Mouse (Mus musculus): ENCODE data around the gene Il21r.

DNA sequence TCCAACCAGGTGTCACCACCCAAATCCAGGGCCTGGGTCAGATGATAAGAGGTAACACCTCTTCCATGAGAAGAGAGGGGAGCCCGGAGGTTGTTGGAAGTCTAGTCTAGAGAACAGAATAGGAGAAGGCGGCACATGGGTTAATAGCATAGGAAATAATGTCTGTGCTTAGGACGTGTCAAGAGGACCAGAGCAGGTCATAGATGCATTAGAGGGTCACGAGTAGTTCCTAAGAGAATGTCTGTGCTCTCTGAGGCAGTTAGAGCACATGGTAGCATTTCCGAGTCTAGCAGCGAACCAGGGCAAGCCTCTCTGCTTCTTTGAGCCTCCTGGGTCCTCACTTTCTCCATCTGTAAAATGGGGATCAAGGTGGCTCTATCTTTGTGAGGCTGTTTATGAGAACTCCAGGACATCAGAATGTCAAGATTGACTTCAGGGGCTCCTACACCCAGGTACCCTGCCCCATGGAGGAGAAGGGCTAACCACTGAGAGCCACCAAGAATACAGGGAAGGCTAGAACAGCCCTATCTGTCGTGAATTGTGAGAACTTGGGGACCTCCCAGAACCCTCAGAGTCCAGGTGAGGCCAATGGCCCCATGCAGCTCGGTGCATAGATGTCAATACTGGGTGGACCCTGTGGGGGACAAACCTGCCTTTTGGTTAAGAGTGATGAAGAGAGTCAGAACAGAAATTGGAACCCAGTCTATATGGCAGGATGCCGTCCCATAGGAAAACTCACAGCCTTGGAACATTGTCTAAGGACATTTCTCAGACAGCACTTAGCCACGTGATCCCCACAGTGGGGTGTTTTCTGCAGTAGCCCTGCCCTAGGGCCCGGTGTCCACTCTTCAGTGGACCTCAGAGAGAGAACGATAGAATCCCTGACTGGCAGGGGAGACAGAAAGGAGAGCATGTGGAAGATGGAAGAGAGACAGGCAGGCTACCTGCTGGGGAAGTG is 1.4 kb downstream of the Il21r start:
- TF ChIP-seq POLR2A (IDR thresholded peaks at IDR 0.05; ENCODE audit: insufficient read depth, low read depth, low read length): no peak
- TF ChIP-seq CTCF (IDR thresholded peaks at IDR 0.05; ENCODE audit: insufficient read depth, low read depth, low read length): no peak
